Mouse (Mus musculus): ENCODE measurements at regions not wholly inside any gene's neighbourhood (a gene's known extent, or its start where the extent isn't known, plus 50 kb on each side); places are given as distances from the start of the nearest gene placed in this dataset.

DNA sequence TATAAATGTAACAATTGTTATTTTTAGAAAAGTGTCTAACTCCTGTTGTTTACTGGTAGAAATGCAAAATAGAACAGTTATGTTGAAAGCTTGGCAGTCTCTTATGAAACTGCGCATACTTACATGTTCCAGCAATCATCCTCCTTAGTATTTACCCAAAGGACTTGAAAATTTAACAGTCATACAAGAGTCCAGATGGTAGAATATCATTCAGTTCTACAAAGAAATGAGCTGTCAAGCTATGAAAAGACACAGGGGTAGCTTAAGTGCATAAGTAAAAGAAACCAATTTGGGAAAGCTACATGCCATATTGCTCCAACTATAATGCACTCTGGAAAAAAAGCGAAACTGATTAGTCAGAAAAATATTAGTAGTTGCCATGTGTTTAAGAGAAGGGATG, 196.7 kb downstream of the Ndufa4 start:
- Histone ChIP-seq H3K4me1 (no peaks in the 10 kb centered on the region), H3K4me3 (replicated peaks) (no peak overlapping the region), H3K27me3 (replicated peaks) (no peaks in the 10 kb centered on the region), H3K36me3 (no peaks in the 10 kb centered on the region), H3K4me2 (no peak overlapping the region), H3K9me3 (replicated peaks) (no peaks in the 10 kb centered on the region), H3K27ac (replicated peaks) (no peak overlapping the region), H3K9ac (replicated peaks) (no peak overlapping the region)
- 88% methylated on average over 2 of the region's 2 CpGs for WGBS
- ATAC-seq (ENCODE audit: low FRiP score) = no peak

DNA sequence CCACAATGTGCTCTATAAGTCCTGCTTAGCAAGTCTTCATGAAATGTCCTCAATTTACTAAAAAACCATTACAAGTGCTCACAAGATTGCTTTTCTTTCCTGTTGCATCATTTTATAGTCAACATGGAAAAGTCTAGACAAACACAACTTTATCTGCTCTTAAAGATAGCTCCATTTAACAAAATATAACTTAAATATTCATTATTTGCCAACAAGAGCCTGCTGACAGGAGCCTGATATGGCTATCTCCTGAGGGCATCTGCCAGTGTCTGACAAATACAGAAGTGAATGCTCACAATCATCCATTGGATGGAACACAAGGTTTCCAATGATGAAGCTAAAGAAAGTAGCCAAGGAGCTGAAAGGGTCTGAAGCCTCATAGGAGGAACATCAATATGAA, 197.8 kb downstream of the Ndufa4 start:
- Histone ChIP-seq H3K9me3 (replicated peaks) (no peaks in the 10 kb centered on the region), H3K27me3 (replicated peaks) (no peaks in the 10 kb centered on the region), H3K36me3 (no peaks in the 10 kb centered on the region), H3K4me1 (no peaks in the 10 kb centered on the region), H3K27ac (replicated peaks) (no peak overlapping the region), H3K9ac (replicated peaks) (no peak overlapping the region), H3K4me3 (replicated peaks) (no peak overlapping the region), H3K4me2 (no peak overlapping the region)
- no peak for ATAC-seq (ENCODE audit: low FRiP score)
